Mouse (Mus musculus): Measurements from ENCODE around the gene Crebzf.

DNA sequence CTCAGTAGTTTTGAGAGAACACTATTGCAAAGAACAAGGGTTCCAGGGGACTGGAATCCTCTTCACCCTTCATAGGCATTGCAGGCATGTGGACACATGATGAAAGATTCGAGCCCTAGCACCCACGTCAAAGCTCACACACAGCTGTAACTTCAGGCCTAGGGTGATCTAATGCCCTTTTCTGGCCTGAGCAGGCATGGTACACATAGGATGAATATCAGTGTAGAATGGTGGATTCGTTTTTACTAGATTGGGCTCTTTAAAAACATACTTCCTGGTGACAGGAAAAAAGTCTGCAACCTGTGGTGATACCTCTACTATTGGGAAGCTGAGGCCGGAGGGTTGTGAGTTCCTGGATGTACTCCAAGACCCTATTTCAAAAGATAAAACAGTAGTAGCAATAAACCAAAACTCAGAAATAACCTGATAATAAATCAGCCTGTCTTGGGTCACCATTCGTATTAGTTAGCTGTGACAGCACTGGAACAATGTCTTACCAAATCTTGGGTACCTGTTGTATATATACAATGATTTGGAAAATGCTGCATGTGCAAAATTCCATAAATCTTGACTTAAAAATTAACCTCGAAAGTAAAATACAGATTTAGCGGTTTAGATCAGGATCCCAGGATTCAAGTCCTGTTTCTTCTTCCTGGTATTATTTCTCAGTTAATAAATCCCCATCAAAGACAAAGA, 13.8 kb downstream of the Crebzf start:
- TF ChIP-seq CTCF (conservative IDR thresholded peaks at IDR 0.05 in 1 of 2, IDR thresholded peaks at IDR 0.05 in 1 of 2; ENCODE audit: low read depth in 2 of 2, low read length in 2 of 2): no peak
- no peak for TF ChIP-seq CHD1 (IDR thresholded peaks at IDR 0.05; ENCODE audit: low read depth, low read length)
- TF ChIP-seq EP300 (IDR thresholded peaks at IDR 0.05; ENCODE audit: low read length): no peak
- TF ChIP-seq ZNF384 (IDR thresholded peaks at IDR 0.05; ENCODE audit: low read depth, low read length): no peak
- no peak; the same call in 1 of the 2 replicates for TF ChIP-seq POLR2A (IDR thresholded peaks at IDR 0.05; ENCODE audit: low read depth, low read length)
- no peak for TF ChIP-seq MAZ (IDR thresholded peaks at IDR 0.05; ENCODE audit: low read depth, low read length)
- no peak for TF ChIP-seq MXI1 (IDR thresholded peaks at IDR 0.05; ENCODE audit: low read depth, low read length)
- TF ChIP-seq TCF12 (IDR thresholded peaks at IDR 0.05; ENCODE audit: low read depth, low read length): no peak
- no peak for TF ChIP-seq USF1 (IDR thresholded peaks at IDR 0.05; ENCODE audit: low read depth, low read length)
- TF ChIP-seq SIN3A (IDR thresholded peaks at IDR 0.05; ENCODE audit: low read length): no peak
- TF ChIP-seq NRF1 (IDR thresholded peaks at IDR 0.05; ENCODE audit: low read depth, low read length): no peak
